Mouse (Mus musculus): ENCODE data around the gene Zfp583.

GRCm38 (mm10) chr7:6378441-6378840 lies 47.4 kb upstream of the Zfp583 start:
- TF ChIP-seq GATA1 (IDR thresholded peaks at IDR 0.05; ENCODE audit: low read length) (no peak), TAL1 (IDR thresholded peaks at IDR 0.05; ENCODE audit: low read length) (no peak)
